Mouse (Mus musculus) embryonic facial prominence, embryonic 13.5 days (tissue): ENCODE data around the gene Hdac1. TPM values are rescaled to one million over a fixed set of nuclear protein-coding genes. Genes with fewer than 3 reads are reported as not detected.
"Not testable (repeated sequence)": the region's sequence is repeated elsewhere in the genome, so short reads cannot be mapped to it uniquely, and the experiment has no call there.

Experiments used
- ATAC-seq: fragments of 200-750 bp; cut with Nextera tagmentation; 2 replicates; pipeline ENCODE4 v1.8.0; 2017; ENCODE audit warnings: low read depth; ENCODE audit not compliant: insufficient number of reproducible peaks, insufficient read depth, low FRiP score, low TSS enrichment
- H3K27ac ChIP-seq: fragments of 300-500 bp; sonication (generic); 2 replicates; pipeline ENCODE4 v1.5.1; 2015; ENCODE audit warnings: moderate library complexity, mild to moderate bottlenecking, inconsistent platforms
- H3K27me3 ChIP-seq: fragments of 300-500 bp; sonication (generic); 2 replicates; pipeline ENCODE4 v1.6.1; 2015; ENCODE audit warnings: mild to moderate bottlenecking, inconsistent platforms
- H3K36me3 ChIP-seq: fragments of 300-500 bp; sonication (generic); 2 replicates; pipeline ENCODE4 v1.6.1; 2015; ENCODE audit warnings: mild to moderate bottlenecking, inconsistent platforms
- H3K4me1 ChIP-seq: fragments of 300-500 bp; sonication (generic); 2 replicates; pipeline ENCODE4 v1.6.1; 2015; ENCODE audit warnings: inconsistent platforms
- H3K4me2 ChIP-seq: fragments of 300-500 bp; sonication (generic); 2 replicates; pipeline ENCODE4 v1.6.1; 2015; ENCODE audit warnings: moderate library complexity, mild to moderate bottlenecking, inconsistent platforms
- H3K4me3 ChIP-seq: fragments of 300-500 bp; sonication (generic); 2 replicates; pipeline ENCODE4 v1.5.1; 2015; ENCODE audit warnings: mild to moderate bottlenecking, inconsistent platforms
- H3K9ac ChIP-seq: fragments of 300-500 bp; sonication (generic); 2 replicates; pipeline ENCODE4 v1.6.1; 2015; ENCODE audit warnings: mild to moderate bottlenecking, inconsistent platforms
- H3K9me3 ChIP-seq: fragments of 300-500 bp; sonication (generic); 2 replicates; pipeline ENCODE4 v1.6.1; 2016; ENCODE audit warnings: inconsistent platforms
- WGBS: fragments of 180-500 bp; shearing (Covaris S2); methylation state at CpG from one replicate; pipeline ENCODE4 v1.1.7; 2015; ENCODE audit warnings: mixed read lengths; 5-methylcytosine and 5-hydroxymethylcytosine counted together
- polyA plus RNA-seq: library from polyadenylated mRNA; unstranded; fragments of >200 nt; fragmentation: Nextera tagmentation; extraction: Ambion mirVana; gene quantifications from 2 replicates; pipeline ENCODE4 v1.2.1, GENCODE M21; 2015

Hdac1 gene
- polyA plus RNA-seq, 1 experiment from 2014 or later, result 240 TPM

GRCm38 (mm10) chr4:129557256-129557808 is 14.8 kb upstream of the Hdac1 start:
- Histone ChIP-seq H3K9ac (peak overlapping the region; percentile 75; the same call in 1 of the 2 replicates), H3K4me3 (peak overlapping the region; percentile 55), H3K36me3 (no peaks in the 10 kb centered on the region), H3K9me3 (no peaks in the 10 kb centered on the region), H3K27me3 (no peaks in the 10 kb centered on the region), H3K27ac (peak overlapping the region; percentile 78; the same call in 1 of the 2 replicates), H3K4me2 (peak overlapping the region; percentile 86), H3K4me1 (peaks cover 17% of the 10 kb centered on the region)
- no peak for ATAC-seq
- WGBS, result 66% methylated on average over 9 of the region's 9 CpGs

- 8% methylated on average over 32 of the region's 33 CpGs for WGBS
Observed at GRCm38 (mm10) chr4:129556532-129557223, 14.2 kb upstream of the Hdac1 start.

GRCm38 (mm10) chr4:129555862-129556531 is 13.5 kb upstream of the Hdac1 start:
- Histone ChIP-seq H3K9me3 (no peaks in the 10 kb centered on the region), H3K4me1 (peaks cover 17% of the 10 kb centered on the region), H3K4me3 (peak overlapping the region; percentile 55), H3K4me2 (peak overlapping the region; percentile 86), H3K27me3 (no peaks in the 10 kb centered on the region), H3K27ac (peak overlapping the region; percentile 78), H3K9ac (peak overlapping the region; percentile 75), H3K36me3 (no peaks in the 10 kb centered on the region)
- ATAC-seq, result peak; percentile 16; the same call in 1 of the 2 replicates
- 1% methylated on average over 24 of the region's 24 CpGs for WGBS

More at GRCm38 (mm10) chr4:129556532-129557223, 14.2 kb upstream of the Hdac1 start:
- H3K9ac ChIP-seq, result peak overlapping the region; percentile 75
- no peaks in the 10 kb centered on the region for H3K36me3 ChIP-seq
- H3K27me3 ChIP-seq, result no peaks in the 10 kb centered on the region
- H3K27ac ChIP-seq, result peak overlapping the region; percentile 78
- peak overlapping the region; percentile 86 for H3K4me2 ChIP-seq
- H3K9me3 ChIP-seq, result no peaks in the 10 kb centered on the region
- peak overlapping the region; percentile 55 for H3K4me3 ChIP-seq
- H3K4me1 ChIP-seq, result peaks cover 17% of the 10 kb centered on the region
- ATAC-seq, result peak; percentile 70; the same call in 1 of the 2 replicates

GRCm38 (mm10) chr4:129555421-129555861 is 12.9 kb upstream of the Hdac1 start:
- Histone ChIP-seq H3K4me3 (peak overlapping the region; percentile 55), H3K27ac (0 out of 2 replicates have a peak overlapping the region, but pooled peaks have one; percentile 78), H3K4me2 (peak overlapping the region; percentile 86), H3K4me1 (peaks cover 17% of the 10 kb centered on the region), H3K9me3 (no peaks in the 10 kb centered on the region), H3K9ac (peak overlapping the region; percentile 75), H3K27me3 (no peaks in the 10 kb centered on the region), H3K36me3 (no peaks in the 10 kb centered on the region)
- WGBS, result 5% methylated on average over 16 of the region's 16 CpGs
- 0 out of 2 replicates have a peak, but pooled peaks have one; percentile 8 for ATAC-seq

GRCm38 (mm10) chr4:129554512-129554911 is 12.0 kb upstream of the Hdac1 start:
- not testable (repeated sequence) for ATAC-seq, H3K9ac ChIP-seq

GRCm38 (mm10) chr4:129550295-129550694 is 7.8 kb upstream of the Hdac1 start:
- Histone ChIP-seq H3K4me1 (peaks cover 6% of the 10 kb centered on the region; the same call in 1 of the 2 replicates), H3K4me3 (no peak overlapping the region), H3K4me2 (no peak overlapping the region), H3K9ac (no peak overlapping the region), H3K9me3 (no peaks in the 10 kb centered on the region), H3K36me3 (no peaks in the 10 kb centered on the region), H3K27me3 (no peaks in the 10 kb centered on the region), H3K27ac (no peak overlapping the region)
- WGBS, result 45% methylated on average over 1 of the region's 1 CpGs
- no peak for ATAC-seq

More at GRCm38 (mm10) chr4:129554512-129554911, 12.0 kb upstream of the Hdac1 start:
- H3K27me3 ChIP-seq, H3K4me2 ChIP-seq, H3K27ac ChIP-seq, H3K4me3 ChIP-seq, H3K9me3 ChIP-seq, H3K36me3 ChIP-seq: not testable (repeated sequence)
- H3K4me1 ChIP-seq, result peaks cover 20% of the 10 kb centered on the region
- 91% methylated on average over 6 of the region's 6 CpGs for WGBS

GRCm38 (mm10) chr4:129549306-129549705 is 6.8 kb upstream of the Hdac1 start:
- H3K27ac ChIP-seq, result no peak overlapping the region
- no peaks in the 10 kb centered on the region for H3K36me3 ChIP-seq
- no peak overlapping the region for H3K4me2 ChIP-seq
- H3K27me3 ChIP-seq, result no peaks in the 10 kb centered on the region
- WGBS, result 94% methylated on average over 2 of the region's 2 CpGs
- no peak overlapping the region for H3K9ac ChIP-seq
- H3K4me1 ChIP-seq, result peaks cover 3% of the 10 kb centered on the region; the same call in 1 of the 2 replicates
- ATAC-seq, result no peak
- H3K9me3 ChIP-seq, result no peaks in the 10 kb centered on the region
- no peak overlapping the region for H3K4me3 ChIP-seq

- not testable (repeated sequence) for H3K27ac ChIP-seq, H3K9me3 ChIP-seq, H3K36me3 ChIP-seq, H3K9ac ChIP-seq, ATAC-seq, H3K4me1 ChIP-seq, H3K4me3 ChIP-seq, H3K27me3 ChIP-seq, H3K4me2 ChIP-seq
- 86% methylated on average over 4 of the region's 4 CpGs for WGBS
Observed at GRCm38 (mm10) chr4:129547631-129548030, 5.1 kb upstream of the Hdac1 start.

GRCm38 (mm10) chr4:129544106-129544505 is 1.6 kb upstream of the Hdac1 start:
- no peak for ATAC-seq
- Histone ChIP-seq H3K4me2 (no peak overlapping the region), H3K36me3 (peaks cover 11% of the 10 kb centered on the region), H3K9me3 (no peaks in the 10 kb centered on the region), H3K9ac (no peak overlapping the region), H3K4me1 (peaks cover 9% of the 10 kb centered on the region), H3K27me3 (no peaks in the 10 kb centered on the region), H3K4me3 (no peak overlapping the region), H3K27ac (no peak overlapping the region)
- WGBS, result 85% methylated on average over 4 of the region's 4 CpGs

- WGBS, result under 1% methylated on average over 30 of the region's 30 CpGs
- peak overlapping the region; percentile 78 for H3K4me3 ChIP-seq
- ATAC-seq, result no peak
- no peaks in the 10 kb centered on the region for H3K9me3 ChIP-seq
- no peaks in the 10 kb centered on the region for H3K27me3 ChIP-seq
- H3K36me3 ChIP-seq, result peaks cover 23% of the 10 kb centered on the region
- peak overlapping the region; percentile 72 for H3K4me2 ChIP-seq
- peak overlapping the region; percentile 91 for H3K9ac ChIP-seq
- H3K27ac ChIP-seq, result peak overlapping the region; percentile 85
- peaks cover 9% of the 10 kb centered on the region for H3K4me1 ChIP-seq
Observed at GRCm38 (mm10) chr4:129541868-129542591, 483 bp downstream of the Hdac1 start.

- H3K27ac ChIP-seq, result no peak overlapping the region
Observed at GRCm38 (mm10) chr4:129540012-129540411, 2.5 kb downstream of the Hdac1 start.

More at GRCm38 (mm10) chr4:129540012-129540411, 2.5 kb downstream of the Hdac1 start:
- Histone ChIP-seq H3K9me3 (no peaks in the 10 kb centered on the region), H3K36me3 (peaks cover 39% of the 10 kb centered on the region), H3K9ac (no peak overlapping the region), H3K27me3 (no peaks in the 10 kb centered on the region), H3K4me3 (no peak overlapping the region), H3K4me2 (no peak overlapping the region), H3K4me1 (peaks cover 9% of the 10 kb centered on the region)
- WGBS, result 94% methylated on average over 6 of the region's 6 CpGs
- ATAC-seq, result no peak
